Mouse (Mus musculus): Measurements from ENCODE around the gene Ston2.

- TF ChIP-seq EP300 (IDR thresholded peaks at IDR 0.05; ENCODE audit: low read depth) (no peak), CTCF (IDR thresholded peaks at IDR 0.05; ENCODE audit: low read depth) (no peak)
Observed at GRCm38 (mm10) chr12:91759836-91760235, 28.4 kb downstream of the Ston2 start.
